Mouse (Mus musculus): Measurements from ENCODE around the gene Ccdc106. TPM values are rescaled to one million over a fixed set of nuclear protein-coding genes. Genes with fewer than 3 reads are reported as not detected.

The Ccdc106 gene
- 0.67 and 0.95 TPM in 2 replicates for polyA plus RNA-seq (2015; fragmentation: Nextera tagmentation; extraction: Ambion mirVana)

DNA sequence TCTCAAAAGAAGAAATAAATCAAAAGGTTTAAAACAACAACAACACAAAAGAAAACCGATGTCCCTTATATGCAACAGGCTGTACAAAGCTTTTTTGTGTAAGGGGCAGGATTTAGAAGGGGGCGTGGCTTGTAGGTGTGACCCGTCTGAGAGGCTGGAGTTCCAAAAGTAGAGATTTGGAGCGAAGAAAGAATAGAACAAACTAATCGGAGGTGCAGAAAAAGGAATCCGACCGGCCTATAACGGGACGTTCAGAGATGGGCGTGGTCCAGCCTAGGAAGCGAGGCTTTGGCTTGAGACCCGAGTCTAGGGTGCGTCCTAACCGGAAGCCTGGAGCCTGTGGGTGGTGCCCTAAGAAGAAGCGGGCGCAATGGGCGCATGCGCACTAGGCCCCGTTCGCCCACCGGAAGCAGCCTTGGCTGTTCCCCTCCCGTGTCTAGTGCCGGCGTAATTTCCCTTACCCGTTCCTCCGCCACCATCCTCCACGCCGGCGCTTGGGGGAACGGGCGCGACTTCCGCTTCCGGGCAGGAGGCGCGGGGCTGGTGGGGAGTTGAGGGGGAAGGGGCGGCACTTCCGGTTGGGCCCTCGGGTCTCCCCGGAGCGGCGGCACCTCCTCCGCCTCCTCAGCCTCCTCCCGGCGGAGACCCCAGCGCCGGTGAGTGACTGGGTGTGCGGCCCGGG lies at the start of gene Ccdc106, which contains the start of gene Zfp865:
TSS of gene Ccdc106 (plus strand) at position 554 of the 682 bp plus-strand sequence.
TSS of gene Zfp865 (plus strand) at position 377 of the 682 bp plus-strand sequence.

GRCm38 (mm10) chr7:4971068-4971467 lies 49.3 kb upstream of the Ccdc106 start, which contains the start of gene Sbk3:
Gene Sbk3 (minus strand): TSS chr7:4971168.

DNA sequence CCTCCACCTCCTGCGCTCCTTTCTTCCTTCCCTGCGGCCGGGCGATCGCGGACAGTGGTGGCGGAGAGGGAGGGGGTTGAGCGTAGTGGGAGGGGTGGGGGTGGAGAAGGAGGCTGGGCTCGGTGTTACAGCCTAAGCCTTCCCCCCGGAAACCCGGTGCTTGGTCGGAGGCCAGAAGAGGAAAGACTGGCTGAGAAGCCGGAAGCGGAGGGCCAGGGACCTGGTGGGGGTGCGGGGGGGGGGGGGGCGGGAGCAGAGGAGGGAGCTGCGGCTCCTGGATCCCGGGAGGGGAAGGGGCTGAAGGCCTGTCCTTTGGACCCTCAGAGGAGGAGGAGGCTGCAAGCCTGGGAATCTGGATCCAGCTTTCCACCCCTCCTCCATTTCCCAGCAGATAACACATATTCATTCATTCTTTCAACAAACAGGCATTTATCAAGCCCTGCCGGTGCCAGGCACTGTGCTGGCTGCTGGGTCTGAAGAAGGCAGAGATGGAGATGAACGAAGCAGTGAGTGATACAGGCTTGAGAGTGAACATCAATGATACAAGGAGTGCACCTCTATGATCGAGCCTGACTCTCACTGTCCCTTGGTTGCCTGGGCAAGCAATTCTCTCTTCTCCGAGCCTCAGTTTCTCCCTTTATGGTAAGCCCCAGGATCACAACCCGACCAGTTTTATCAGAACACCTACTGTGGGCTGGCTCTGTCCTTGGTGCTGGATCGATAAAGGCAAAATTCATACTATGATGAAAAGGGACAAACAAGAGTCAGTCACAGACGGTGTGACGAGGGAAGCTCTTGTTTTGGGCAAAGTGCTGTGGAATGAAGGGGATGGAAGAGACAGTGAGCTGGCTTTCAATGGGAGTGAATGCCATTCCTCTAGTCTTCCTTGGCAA lies 24.1 kb upstream of the Ccdc106 start, which contains the start of gene Zfp579:
TSS of gene Zfp579 (minus strand) at position 156 of the 893 bp plus-strand sequence.

GRCm38 (mm10) chr7:5014251-5015117 lies 5.9 kb upstream of the Ccdc106 start, which contains the start of the genes Zfp524 and Fiz1:
Gene Zfp524 (plus strand): TSS chr7:5014415.
Gene Fiz1 (minus strand): TSS chr7:5014697.

DNA sequence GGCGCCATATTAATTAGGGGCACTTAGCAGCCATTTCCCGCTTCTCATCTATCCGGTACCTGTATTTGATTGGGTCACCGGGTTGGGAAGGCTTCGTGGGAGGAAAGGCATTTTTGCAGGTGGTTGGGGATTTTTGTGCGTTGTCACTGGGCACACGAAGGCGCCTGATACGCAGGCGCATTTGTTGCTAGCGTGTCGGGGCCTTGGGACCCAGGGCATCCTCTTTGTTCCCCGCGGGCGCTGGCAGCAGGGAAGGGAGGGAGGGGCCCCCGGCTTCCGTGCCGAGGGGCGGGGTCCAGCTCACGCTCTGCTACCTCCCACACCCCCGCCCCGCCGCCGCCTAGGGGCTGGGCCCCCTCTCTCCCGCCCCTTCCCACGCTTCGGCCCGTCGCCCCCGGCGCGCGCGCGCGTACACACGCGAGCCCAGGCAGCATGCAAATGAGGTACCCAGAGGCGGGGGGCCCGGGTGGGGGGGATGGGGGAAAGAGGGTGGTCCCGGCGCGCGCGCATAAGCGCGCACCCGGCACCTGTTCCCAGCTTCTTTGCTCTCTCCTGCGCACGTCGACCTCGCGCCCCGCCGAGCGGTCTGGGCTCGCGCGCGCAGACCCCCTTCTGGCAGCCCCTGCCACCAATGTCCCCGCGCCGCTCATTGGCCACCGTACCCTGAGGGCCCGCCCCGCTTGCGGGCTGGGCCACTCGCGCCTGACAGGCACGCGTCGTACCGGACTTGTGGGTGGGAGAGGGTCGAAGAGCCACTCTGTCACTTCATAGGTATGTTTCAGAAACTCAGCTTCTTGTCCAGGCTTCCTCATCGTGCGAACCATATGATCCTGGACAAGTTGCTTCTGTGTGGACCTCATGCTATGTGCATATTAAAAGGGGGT lies 5.0 kb upstream of the Ccdc106 start, which contains the start of gene Gm44973:
TSS of gene Gm44973 (plus strand) at position 379 of the 884 bp plus-strand sequence.

DNA sequence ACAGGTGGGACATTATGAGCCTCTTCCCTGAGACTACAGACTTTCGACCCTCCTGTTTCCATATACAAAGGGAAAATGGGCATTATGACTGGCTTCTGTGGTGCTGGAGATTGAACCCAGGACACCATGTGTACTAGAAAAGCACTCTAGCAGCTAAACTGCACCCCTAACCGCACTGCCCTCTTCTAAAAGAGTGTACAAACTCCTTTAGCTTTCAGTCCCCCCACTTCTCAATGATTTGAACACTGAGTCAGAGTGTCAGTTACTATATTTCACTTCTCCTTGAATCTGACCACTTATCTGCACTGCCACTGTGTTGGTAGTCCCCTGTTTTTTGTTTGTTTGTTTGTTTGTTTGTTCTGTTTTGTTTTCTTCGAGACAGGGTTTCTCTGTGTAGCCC lies 13.5 kb downstream of the Ccdc106 start, which contains the start of gene 4632433K11Rik:
TSS of gene 4632433K11Rik (plus strand) at position 301 of the 400 bp plus-strand sequence.

GRCm38 (mm10) chr7:5038109-5038732 lies 17.9 kb downstream of the Ccdc106 start, which contains the start of gene Zfp784:
Gene Zfp784 (minus strand): TSS chr7:5038446.

GRCm38 (mm10) chr7:5051193-5052192 lies 31.1 kb downstream of the Ccdc106 start, which contains the start of gene Zfp580:
Gene Zfp580 (plus strand): TSS chr7:5051538.

DNA sequence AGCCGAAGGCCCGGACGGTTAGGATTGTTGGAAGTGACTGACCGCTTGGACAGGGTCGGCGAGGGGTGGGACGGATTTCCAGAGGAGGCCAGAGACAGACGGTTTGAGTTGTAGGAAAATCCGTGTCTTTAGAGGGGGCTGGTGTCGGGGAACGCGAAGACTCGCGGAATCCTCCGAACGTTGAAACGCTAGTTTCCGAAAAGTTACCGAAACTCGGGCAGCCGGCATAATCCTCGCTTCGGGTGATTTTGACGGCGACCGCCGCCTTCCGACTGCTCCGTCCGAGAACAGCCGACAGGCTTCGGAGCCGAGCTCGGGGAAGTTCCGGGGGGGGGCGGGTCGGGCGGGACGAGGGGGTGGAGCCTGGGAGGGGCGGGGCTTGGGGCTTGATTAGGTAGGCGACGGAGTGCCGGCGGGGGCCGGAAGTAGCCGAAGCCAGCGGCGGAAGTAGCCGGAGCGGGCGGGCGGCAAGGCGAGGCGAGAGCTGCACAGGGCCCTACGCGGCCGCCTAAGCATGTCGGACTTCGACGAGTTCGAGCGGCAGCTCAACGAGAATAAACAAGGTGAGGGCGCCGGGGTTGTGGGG lies 41.5 kb downstream of the Ccdc106 start, which contains the start of gene U2af2:
TSS of gene U2af2 (plus strand) at position 370 of the 586 bp plus-strand sequence.

GRCm38 (mm10) chr7:5080010-5080751 lies 59.8 kb downstream of the Ccdc106 start, which contains the start of gene Epn1:
Gene Epn1 (plus strand): TSS chr7:5080235.

Other genes starting within 250 kb of the Ccdc106 start
- gene Fam71e2, start 249.3 kb upstream of the Ccdc106 start, polyA plus RNA-seq (2015; fragmentation: Nextera tagmentation; extraction: Ambion mirVana): not detected in 2 replicates
- gene Il11, start 237.7 kb upstream of the Ccdc106 start, polyA plus RNA-seq (2015; fragmentation: Nextera tagmentation; extraction: Ambion mirVana): 0.12 and 0.15 TPM in 2 replicates
- gene Tmem190, start 237.6 kb upstream of the Ccdc106 start, polyA plus RNA-seq (2015; fragmentation: Nextera tagmentation; extraction: Ambion mirVana): not detected in 2 replicates
- 22.1 and 25.2 TPM in 2 replicates for gene Tmem238, start 230.9 kb upstream of the Ccdc106 start, polyA plus RNA-seq (2015; fragmentation: Nextera tagmentation; extraction: Ambion mirVana)
- gene Rpl28, start 227.7 kb upstream of the Ccdc106 start, polyA plus RNA-seq (2015; fragmentation: Nextera tagmentation; extraction: Ambion mirVana): 423 and 433 TPM in 2 replicates
- gene Ube2s, start 208.0 kb upstream of the Ccdc106 start, polyA plus RNA-seq (2015; fragmentation: Nextera tagmentation; extraction: Ambion mirVana): 251 and 289 TPM in 2 replicates
- 0.04 TPM in 1 of 2 replicates, not detected in the other for gene Shisa7, start 175.9 kb upstream of the Ccdc106 start, polyA plus RNA-seq (2015; fragmentation: Nextera tagmentation; extraction: Ambion mirVana)
- 3.9 and 4.3 TPM in 2 replicates for gene Isoc2b, start 150.3 kb upstream of the Ccdc106 start, polyA plus RNA-seq (2015; fragmentation: Nextera tagmentation; extraction: Ambion mirVana)
- 0.66 and 0.74 TPM in 2 replicates for gene Isoc2a, start 143.4 kb upstream of the Ccdc106 start, polyA plus RNA-seq (2015; fragmentation: Nextera tagmentation; extraction: Ambion mirVana)
- gene Gm36210, start 114.0 kb upstream of the Ccdc106 start, polyA plus RNA-seq (2015; fragmentation: Nextera tagmentation; extraction: Ambion mirVana): not detected in 2 replicates
- gene Zfp628, start 105.3 kb upstream of the Ccdc106 start, polyA plus RNA-seq (2015; fragmentation: Nextera tagmentation; extraction: Ambion mirVana): 2.2 and 2.6 TPM in 2 replicates
- 0.62 and 0.71 TPM in 2 replicates for gene Nat14, start 98.5 kb upstream of the Ccdc106 start, polyA plus RNA-seq (2015; fragmentation: Nextera tagmentation; extraction: Ambion mirVana)
- 0.30 and 0.31 TPM in 2 replicates for gene Ssc5d, start 94.8 kb upstream of the Ccdc106 start, polyA plus RNA-seq (2015; fragmentation: Nextera tagmentation; extraction: Ambion mirVana)
- not detected in 2 replicates for gene Sbk2, start 56.1 kb upstream of the Ccdc106 start, polyA plus RNA-seq (2015; fragmentation: Nextera tagmentation; extraction: Ambion mirVana)
- gene Sbk3, start 49.4 kb upstream of the Ccdc106 start, polyA plus RNA-seq (2015; fragmentation: Nextera tagmentation; extraction: Ambion mirVana): not detected in 2 replicates
- 6.4 and 9.8 TPM in 2 replicates for gene Zfp579, start 24.4 kb upstream of the Ccdc106 start, polyA plus RNA-seq (2015; fragmentation: Nextera tagmentation; extraction: Ambion mirVana)
- 10.6 and 10.8 TPM in 2 replicates for gene Zfp524, start 6.1 kb upstream of the Ccdc106 start, polyA plus RNA-seq (2015; fragmentation: Nextera tagmentation; extraction: Ambion mirVana)
- 14.5 and 16.2 TPM in 2 replicates for gene Fiz1, start 5.9 kb upstream of the Ccdc106 start, polyA plus RNA-seq (2015; fragmentation: Nextera tagmentation; extraction: Ambion mirVana)
- gene Gm44973, start 5.1 kb upstream of the Ccdc106 start, polyA plus RNA-seq (2015; fragmentation: Nextera tagmentation; extraction: Ambion mirVana): 3.6 and 5.3 TPM in 2 replicates
- gene Zfp865, start 177 bp upstream of the Ccdc106 start, polyA plus RNA-seq (2015; fragmentation: Nextera tagmentation; extraction: Ambion mirVana): 2.8 and 4.2 TPM in 2 replicates
- not detected in 2 replicates for gene 4632433K11Rik, start 13.6 kb downstream of the Ccdc106 start, polyA plus RNA-seq (2015; fragmentation: Nextera tagmentation; extraction: Ambion mirVana)
- gene Zfp784, start 17.9 kb downstream of the Ccdc106 start, polyA plus RNA-seq (2015; fragmentation: Nextera tagmentation; extraction: Ambion mirVana): 1.7 and 2.3 TPM in 2 replicates
- gene Zfp580, start 31.0 kb downstream of the Ccdc106 start, polyA plus RNA-seq (2015; fragmentation: Nextera tagmentation; extraction: Ambion mirVana): 6.8 and 10.0 TPM in 2 replicates
- 82.2 and 85.4 TPM in 2 replicates for gene U2af2, start 41.6 kb downstream of the Ccdc106 start, polyA plus RNA-seq (2015; fragmentation: Nextera tagmentation; extraction: Ambion mirVana)
- gene Epn1, start 59.7 kb downstream of the Ccdc106 start, polyA plus RNA-seq (2015; fragmentation: Nextera tagmentation; extraction: Ambion mirVana): 68.8 and 71.1 TPM in 2 replicates
- not detected in 2 replicates for gene Rfpl4, start 96.4 kb downstream of the Ccdc106 start, polyA plus RNA-seq (2015; fragmentation: Nextera tagmentation; extraction: Ambion mirVana)
- gene Rasl2-9, start 105.4 kb downstream of the Ccdc106 start, polyA plus RNA-seq (2015; fragmentation: Nextera tagmentation; extraction: Ambion mirVana): 0.53 and 0.63 TPM in 2 replicates
- gene Vmn1r55, start 129.1 kb downstream of the Ccdc106 start, polyA plus RNA-seq (2015; fragmentation: Nextera tagmentation; extraction: Ambion mirVana): not detected in 2 replicates
- not detected in 2 replicates for gene Vmn1r56, start 176.2 kb downstream of the Ccdc106 start, polyA plus RNA-seq (2015; fragmentation: Nextera tagmentation; extraction: Ambion mirVana)
- not detected in 2 replicates for gene Vmn1r57, start 197.9 kb downstream of the Ccdc106 start, polyA plus RNA-seq (2015; fragmentation: Nextera tagmentation; extraction: Ambion mirVana)

Measured in spleen, postnatal 0 days (tissue).